Mouse (Mus musculus) adrenal gland, postnatal 36 days (tissue): ENCODE results near the gene Ttll8. TPM values are rescaled to one million over a fixed set of nuclear protein-coding genes. Genes with fewer than 3 reads are reported as not detected.

ENCODE experiments used
- DNase-seq, 2 experiments: peaks; one replicate each; pipeline ENCODE4 v3.0.0; 2021; ENCODE audit warnings: mixed read lengths in 1 of 2
- total RNA-seq, 2 experiments: library from RNA; stranded (reverse); gene quantifications; 2 replicates each; pipeline ENCODE4 v1.2.3; 2021

Ttll8 gene
- total RNA-seq, 2 experiments from 2014 or later, result 0.46 TPM; not detected in 1

- DNase-seq, result no peak
Measured at GRCm38 (mm10) chr15:88882851-88883250, 71.4 kb downstream of the Ttll8 start.

GRCm38 (mm10) chr15:88881253-88882044, 72.8 kb downstream of the Ttll8 start:
- no peak for DNase-seq

GRCm38 (mm10) chr15:88877021-88877400, 77.2 kb downstream of the Ttll8 start:
- no peak for DNase-seq

GRCm38 (mm10) chr15:88876155-88877020, 77.8 kb downstream of the Ttll8 start:
- peak; percentile 88 to 94 for DNase-seq

- DNase-seq, result peak in 1 of 2 experiments; percentile 15
Measured at GRCm38 (mm10) chr15:88875625-88876081, 78.6 kb downstream of the Ttll8 start.

GRCm38 (mm10) chr15:88874477-88874876, 79.7 kb downstream of the Ttll8 start:
- DNase-seq, result peak in 1 of 2 experiments; percentile 44

- DNase-seq, result no peak
Measured at GRCm38 (mm10) chr15:88874061-88874460, 80.2 kb downstream of the Ttll8 start.

- peak; percentile 75 to 79 for DNase-seq
Measured at GRCm38 (mm10) chr15:88870418-88871185, 83.6 kb downstream of the Ttll8 start.

GRCm38 (mm10) chr15:88868024-88868742, 86.0 kb downstream of the Ttll8 start:
- DNase-seq, result no peak

GRCm38 (mm10) chr15:88867368-88868023, 86.7 kb downstream of the Ttll8 start:
- peak; percentile 55 to 78 for DNase-seq

GRCm38 (mm10) chr15:88866934-88867356, 87.3 kb downstream of the Ttll8 start:
- DNase-seq, result peak; percentile 62 to 69

- peak in 1 of 2 experiments; percentile 31 for DNase-seq
Measured at GRCm38 (mm10) chr15:88865888-88866695, 88.1 kb downstream of the Ttll8 start.

- no peak for DNase-seq
Measured at GRCm38 (mm10) chr15:88865061-88865460, 89.2 kb downstream of the Ttll8 start.

- peak; percentile 33 to 59 for DNase-seq
Measured at GRCm38 (mm10) chr15:88864270-88865030, 89.8 kb downstream of the Ttll8 start.

- DNase-seq, result peak; percentile 93
Measured at GRCm38 (mm10) chr15:88863695-88864231, 90.5 kb downstream of the Ttll8 start.

- DNase-seq, result peak; percentile 67 to 73
Measured at GRCm38 (mm10) chr15:88862881-88863694, 91.1 kb downstream of the Ttll8 start.

GRCm38 (mm10) chr15:88861772-88862622, 92.2 kb downstream of the Ttll8 start, which contains the start of gene Pim3:
Gene Pim3, plus strand, starts transcription at chr15:88862186.
- peak; percentile 97 for DNase-seq
